Mouse (Mus musculus) MEL-GATA-1-ER (cell line): ENCODE measurements around the gene Cks2.
"Not testable (repeated sequence)": the region's sequence is repeated elsewhere in the genome, so short reads cannot be mapped to it uniquely, and the experiment has no call there.

ENCODE experiments used
- DNase-seq: peaks from one replicate; pipeline ENCODE4 v3.0.0-alpha.2; 2012; ENCODE audit warnings: low read depth; ENCODE audit errors: extremely low read depth

The Cks2 gene

GRCm38 (mm10) chr13:51644829-51645789 is at the start of gene Cks2:
Gene Cks2, plus strand, starts transcription at chr13:51645232.
- DNase-seq, result peak; percentile 100

GRCm38 (mm10) chr13:51595404-51595803 is 49.6 kb upstream of the Cks2 start:
- no peak for DNase-seq

GRCm38 (mm10) chr13:51598063-51598462 is 47.0 kb upstream of the Cks2 start:
- no peak for DNase-seq

- DNase-seq, result no peak
Observed at GRCm38 (mm10) chr13:51600169-51600568, 44.9 kb upstream of the Cks2 start.

GRCm38 (mm10) chr13:51602764-51603163 is 42.3 kb upstream of the Cks2 start:
- DNase-seq, result no peak

GRCm38 (mm10) chr13:51603221-51603893 is 41.7 kb upstream of the Cks2 start:
- DNase-seq, result no peak

- DNase-seq, result no peak
Observed at GRCm38 (mm10) chr13:51603894-51604244, 41.2 kb upstream of the Cks2 start.

- DNase-seq, result no peak
Observed at GRCm38 (mm10) chr13:51609231-51609630, 35.8 kb upstream of the Cks2 start.

GRCm38 (mm10) chr13:51611060-51611459 is 34.0 kb upstream of the Cks2 start:
- DNase-seq, result no peak

GRCm38 (mm10) chr13:51611500-51611899 is 33.5 kb upstream of the Cks2 start:
- no peak for DNase-seq

GRCm38 (mm10) chr13:51615815-51616214 is 29.2 kb upstream of the Cks2 start:
- no peak for DNase-seq

- no peak for DNase-seq
Observed at GRCm38 (mm10) chr13:51616417-51617044, 28.5 kb upstream of the Cks2 start.

GRCm38 (mm10) chr13:51617306-51617705 is 27.7 kb upstream of the Cks2 start:
- DNase-seq, result no peak

- DNase-seq, result peak; percentile 34
Observed at GRCm38 (mm10) chr13:51617861-51618260, 27.2 kb upstream of the Cks2 start.

GRCm38 (mm10) chr13:51618602-51619001 is 26.4 kb upstream of the Cks2 start:
- DNase-seq, result no peak

- no peak for DNase-seq
Observed at GRCm38 (mm10) chr13:51622626-51623025, 22.4 kb upstream of the Cks2 start.

- no peak for DNase-seq
Observed at GRCm38 (mm10) chr13:51623678-51624077, 21.4 kb upstream of the Cks2 start.

- DNase-seq, result no peak
Observed at GRCm38 (mm10) chr13:51628273-51628848, 16.7 kb upstream of the Cks2 start.

- no peak for DNase-seq
Observed at GRCm38 (mm10) chr13:51631354-51631992, 13.6 kb upstream of the Cks2 start.

- no peak for DNase-seq
Observed at GRCm38 (mm10) chr13:51632560-51633218, 12.3 kb upstream of the Cks2 start.

GRCm38 (mm10) chr13:51635384-51635783 is 9.6 kb upstream of the Cks2 start:
- DNase-seq, result not testable (repeated sequence)
